Mouse (Mus musculus) heart, embryonic 10.5 days (tissue): ENCODE measurements around the gene Car9. TPM values are rescaled to one million over a fixed set of nuclear protein-coding genes. Genes with fewer than 3 reads are reported as not detected.
A peak's percentile ranks its signal among the peaks of the same experiment; 100 is the strongest.
"Not testable (repeated sequence)": the region's sequence is repeated elsewhere in the genome, so short reads cannot be mapped to it uniquely, and the experiment has no call there.

Source experiments
- DNase-seq: peaks from one replicate; pipeline ENCODE4 v3.0.0-alpha.2; 2017; ENCODE audit warnings: low spot score
- H3K27ac ChIP-seq: fragments of 300-500 bp; sonication (generic); 2 replicates; pipeline ENCODE4 v1.5.1; 2016; ENCODE audit warnings: mild to moderate bottlenecking
- H3K27me3 ChIP-seq: fragments of 300-500 bp; sonication (generic); 2 replicates; pipeline ENCODE4 v1.6.1; 2016; ENCODE audit warnings: mild to moderate bottlenecking; ENCODE audit not compliant: poor library complexity, insufficient read depth, severe bottlenecking
- H3K36me3 ChIP-seq: fragments of 300-500 bp; sonication (generic); 2 replicates; pipeline ENCODE4 v1.6.1; 2016; ENCODE audit warnings: mild to moderate bottlenecking, moderate library complexity
- H3K4me1 ChIP-seq: fragments of 300-500 bp; sonication (generic); 2 replicates; pipeline ENCODE4 v1.6.1; 2016; ENCODE audit warnings: mild to moderate bottlenecking
- H3K4me3 ChIP-seq: fragments of 300-500 bp; sonication (generic); 2 replicates; pipeline ENCODE4 v1.5.1; 2016; ENCODE audit warnings: mild to moderate bottlenecking, moderate library complexity
- H3K9me3 ChIP-seq: fragments of 300-500 bp; sonication (generic); 2 replicates; pipeline ENCODE4 v1.6.1; 2016; ENCODE audit warnings: mild to moderate bottlenecking, moderate library complexity
- WGBS: fragments of 180-500 bp; shearing (Covaris S2); methylation state at CpG from one replicate; pipeline ENCODE4 v1.1.7; 2016; 5-methylcytosine and 5-hydroxymethylcytosine counted together
- polyA plus RNA-seq: library from polyadenylated mRNA; unstranded; fragments of >200 nt; fragmentation: Nextera tagmentation; extraction: Ambion mirVana; gene quantifications from 2 replicates; pipeline ENCODE4 v1.2.1, GENCODE M21; 2016

The Car9 gene
- polyA plus RNA-seq, 1 experiment from 2014 or later, result 1.7 TPM

GRCm38 (mm10) chr4:43481894-43482456, 24.8 kb upstream of the Car9 start:
- 62% methylated on average over 7 of the region's 7 CpGs for whole genome bisulfite sequencing
- no peak for DNase-seq
- Histone ChIP-seq H3K36me3 (no peaks in the 10 kb centered on the region), H3K9me3 (no peaks in the 10 kb centered on the region), H3K4me3 (no peak overlapping the region), H3K4me1 (peaks cover 26% of the 10 kb centered on the region), H3K27me3 (peaks cover 18% of the 10 kb centered on the region), H3K27ac (no peak overlapping the region)

DNA sequence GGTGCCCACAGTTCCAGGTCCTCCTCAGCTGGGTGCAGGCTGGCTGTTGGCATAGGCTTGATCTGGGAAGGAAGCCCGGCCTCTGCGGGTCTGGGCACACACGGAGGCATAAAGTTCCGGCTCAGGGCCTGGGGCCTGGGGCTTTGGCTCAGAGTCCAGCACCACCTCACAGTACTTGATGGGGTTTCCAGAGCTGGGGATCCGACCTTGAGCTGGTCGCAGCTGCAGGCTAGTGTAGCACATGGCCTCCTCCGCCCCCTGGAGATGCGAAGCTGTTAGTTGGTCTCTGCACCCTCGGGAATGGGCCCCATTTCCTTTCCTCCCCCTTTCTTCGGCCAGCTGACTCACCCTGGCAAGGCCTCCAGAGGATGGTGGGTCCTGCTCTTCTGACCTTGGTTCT, 24.2 kb upstream of the Car9 start:
- DNase-seq, result no peak
- H3K4me1 ChIP-seq, result peaks cover 26% of the 10 kb centered on the region
- no peak overlapping the region for H3K27ac ChIP-seq
- H3K4me3 ChIP-seq, result no peak overlapping the region
- H3K36me3 ChIP-seq, result no peaks in the 10 kb centered on the region
- H3K27me3 ChIP-seq, result peaks cover 18% of the 10 kb centered on the region
- 68% methylated on average over 10 of the region's 10 CpGs for WGBS
- no peaks in the 10 kb centered on the region for H3K9me3 ChIP-seq

DNA sequence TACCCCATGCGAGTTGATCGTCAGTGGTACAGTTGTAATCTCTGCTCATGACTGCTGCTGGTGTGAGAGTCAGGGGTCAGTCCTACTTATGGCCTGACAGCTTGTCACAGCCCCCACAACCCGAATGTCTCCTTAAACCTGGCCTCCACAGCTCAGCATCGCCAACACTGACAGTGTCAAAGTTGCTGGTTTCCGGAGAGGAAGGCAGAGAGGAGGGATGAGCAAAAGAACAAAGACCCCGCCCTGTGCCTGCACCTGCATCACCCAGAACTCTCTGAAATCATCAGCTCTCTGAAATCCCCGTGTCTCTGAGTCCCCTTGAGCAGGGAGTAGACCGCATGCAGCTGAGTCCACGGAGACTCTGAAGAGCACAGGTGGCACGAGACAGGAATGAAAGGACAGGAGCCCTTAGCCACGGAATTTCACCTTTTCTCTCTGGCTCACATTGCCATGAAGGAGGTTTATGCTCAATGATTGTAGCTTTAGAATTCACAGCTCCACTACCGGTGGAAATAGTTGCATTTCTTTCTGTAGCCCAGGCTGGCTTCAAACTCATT, 23.2 kb upstream of the Car9 start, which contains the start of gene Sit1:
Sit1 (minus strand) TSS at position 200 of the 557 bp plus-strand sequence.
- no peak within 1 kb of the TSS for H3K4me3 ChIP-seq
- H3K4me1 ChIP-seq, result peaks cover 22% of the 10 kb centered on the region
- no peak for DNase-seq
- no peaks in the 10 kb centered on the region for H3K9me3 ChIP-seq
- no peak within 1 kb of the TSS for H3K27ac ChIP-seq
- peaks cover 18% of the 10 kb centered on the region for H3K27me3 ChIP-seq
- 59% methylated on average over 12 of the region's 12 CpGs for WGBS
- H3K36me3 ChIP-seq, result no peaks in the 10 kb centered on the region

DNA sequence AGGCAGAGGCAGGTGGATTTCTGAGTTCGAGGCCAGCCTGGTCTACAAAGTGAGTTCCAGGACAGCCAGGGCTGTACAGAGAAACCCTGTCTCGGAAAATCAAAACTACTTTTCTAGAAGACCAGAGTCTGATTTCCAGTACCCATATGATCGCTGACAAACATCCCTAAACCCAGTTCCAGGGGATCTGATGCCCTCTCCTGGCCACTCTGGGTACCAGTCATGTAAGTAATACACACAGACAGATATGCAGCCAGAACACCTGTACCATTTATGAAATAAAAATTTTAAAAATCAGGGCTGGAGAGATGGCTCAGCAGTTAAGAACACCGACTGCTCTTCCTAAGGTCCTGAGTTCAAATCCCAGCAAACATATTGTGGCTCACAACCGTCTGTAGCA, 21.1 kb upstream of the Car9 start:
- DNase-seq, H3K27ac ChIP-seq, H3K9me3 ChIP-seq, H3K4me3 ChIP-seq, H3K36me3 ChIP-seq: not testable (repeated sequence)
- Histone ChIP-seq H3K4me1 (peaks cover 14% of the 10 kb centered on the region; the same call in 1 of the 2 replicates), H3K27me3 (peaks cover 18% of the 10 kb centered on the region)
- WGBS, result 80% methylated on average over 5 of the region's 5 CpGs

- 93% methylated on average over 3 of the region's 3 CpGs for WGBS
- Histone ChIP-seq H3K27ac (no peak overlapping the region), H3K4me3 (no peak overlapping the region), H3K36me3 (no peaks in the 10 kb centered on the region), H3K27me3 (no peaks in the 10 kb centered on the region), H3K4me1 (peaks cover 8% of the 10 kb centered on the region), H3K9me3 (no peaks in the 10 kb centered on the region)
- DNase-seq, result no peak
Observed at GRCm38 (mm10) chr4:43489611-43490010, 17.2 kb upstream of the Car9 start.

GRCm38 (mm10) chr4:43490801-43491200, 16.0 kb upstream of the Car9 start:
- 76% methylated on average over 5 of the region's 5 CpGs for WGBS
- H3K27ac ChIP-seq, result no peak overlapping the region
- no peaks in the 10 kb centered on the region for H3K9me3 ChIP-seq
- H3K27me3 ChIP-seq, result no peaks in the 10 kb centered on the region
- peaks cover 20% of the 10 kb centered on the region for H3K4me1 ChIP-seq
- no peak overlapping the region for H3K4me3 ChIP-seq
- no peak for DNase-seq
- H3K36me3 ChIP-seq, result peaks cover 5% of the 10 kb centered on the region

DNA sequence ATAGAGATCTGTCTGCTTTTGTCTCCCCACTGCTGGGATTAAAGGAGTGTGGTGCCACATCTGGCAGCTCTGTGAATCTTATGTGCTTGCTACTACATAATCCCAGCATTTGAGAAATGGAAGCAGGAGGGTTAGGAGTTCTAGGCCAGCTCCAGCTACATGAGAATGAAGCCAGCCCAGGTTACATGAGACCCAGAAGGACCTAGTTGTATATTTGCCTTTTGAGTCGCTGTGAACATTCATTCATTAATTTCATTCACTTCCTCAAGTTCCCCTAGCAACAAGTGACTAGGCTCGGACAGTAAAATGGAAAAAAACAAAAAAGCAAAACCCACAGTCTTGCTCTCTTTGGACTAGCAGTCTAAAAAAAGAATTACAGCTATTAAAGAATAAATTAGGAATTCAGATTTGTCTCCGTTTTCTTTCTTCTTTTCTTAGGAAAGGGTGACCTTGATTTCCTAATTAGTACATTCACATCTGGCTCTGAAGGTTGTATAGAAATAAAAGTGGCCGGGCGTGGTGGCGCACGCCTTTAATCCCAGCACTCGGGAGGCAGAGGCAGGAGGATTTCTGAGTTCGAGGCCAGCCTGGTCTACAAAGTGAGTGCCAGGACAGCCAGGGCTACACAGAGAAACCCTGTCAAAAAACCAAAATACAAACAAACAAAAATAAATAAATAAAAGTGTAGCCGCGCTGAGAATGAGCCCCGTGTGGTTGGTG, 14.5 kb upstream of the Car9 start:
- peak overlapping the region; percentile 84 for H3K4me3 ChIP-seq
- H3K27me3 ChIP-seq, result no peaks in the 10 kb centered on the region
- peaks cover 19% of the 10 kb centered on the region for H3K36me3 ChIP-seq
- peak overlapping the region; percentile 93; the same call in 1 of the 2 replicates for H3K27ac ChIP-seq
- no peaks in the 10 kb centered on the region for H3K9me3 ChIP-seq
- peaks cover 32% of the 10 kb centered on the region for H3K4me1 ChIP-seq
- 40% methylated on average over 12 of the region's 12 CpGs for WGBS
- DNase-seq, result no peak

- Histone ChIP-seq H3K27me3 (no peaks in the 10 kb centered on the region), H3K9me3 (no peaks in the 10 kb centered on the region), H3K36me3 (peaks cover 24% of the 10 kb centered on the region), H3K4me1 (peaks cover 38% of the 10 kb centered on the region), H3K4me3 (peak within 1 kb of the TSS; percentile 84), H3K27ac (peak within 1 kb of the TSS; percentile 93)
- under 1% methylated on average over 25 of the region's 25 CpGs for WGBS
- DNase-seq, result peak; percentile 98
Observed at GRCm38 (mm10) chr4:43492821-43493185, 14.0 kb upstream of the Car9 start, which contains the start of gene Ccdc107. Gene Ccdc107 (plus strand): TSS chr4:43492900.

DNA sequence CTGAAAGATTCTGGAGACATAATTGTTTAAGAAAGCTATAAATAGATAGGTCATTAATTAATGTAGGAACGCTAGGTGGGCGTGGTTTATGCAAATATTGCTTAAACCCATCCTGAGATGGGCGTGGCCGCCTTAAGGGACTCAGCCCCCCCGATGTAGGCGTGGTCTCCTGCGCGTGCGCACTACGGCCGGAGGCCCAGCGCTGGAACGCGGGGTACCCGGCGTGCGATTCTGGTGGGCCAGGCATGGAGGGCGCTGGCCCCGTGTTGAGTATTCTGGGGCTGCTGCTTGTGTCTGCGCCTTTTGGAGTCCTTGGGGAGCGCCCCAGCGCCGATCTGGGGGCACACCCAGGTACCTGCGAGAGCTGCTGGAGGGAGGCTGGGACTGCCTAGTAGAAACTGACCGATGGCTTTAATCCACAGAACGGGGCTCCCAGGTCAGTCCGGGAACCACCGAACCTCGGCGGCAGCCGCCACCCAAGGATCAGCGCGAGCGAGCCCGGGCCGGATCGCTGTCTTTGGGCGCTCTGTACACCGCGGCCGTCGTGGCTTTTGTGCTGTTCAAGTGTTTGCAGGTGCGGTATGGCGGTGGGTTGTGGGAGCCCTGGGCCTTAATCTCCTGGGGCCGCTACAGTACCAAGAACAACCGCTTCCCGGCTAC, 13.4 kb upstream of the Car9 start:
- peak overlapping the region; percentile 84 for H3K4me3 ChIP-seq
- H3K9me3 ChIP-seq, result no peaks in the 10 kb centered on the region
- DNase-seq, result peak; percentile 97
- H3K4me1 ChIP-seq, result peaks cover 43% of the 10 kb centered on the region
- no peaks in the 10 kb centered on the region for H3K27me3 ChIP-seq
- H3K36me3 ChIP-seq, result peaks cover 24% of the 10 kb centered on the region
- peak overlapping the region; percentile 93 for H3K27ac ChIP-seq
- WGBS, result under 1% methylated on average over 47 of the region's 47 CpGs

GRCm38 (mm10) chr4:43493846-43494240, 12.9 kb upstream of the Car9 start:
- WGBS, result 1% methylated on average over 9 of the region's 9 CpGs
- no peak for DNase-seq
- H3K4me1 ChIP-seq, result peaks cover 48% of the 10 kb centered on the region

GRCm38 (mm10) chr4:43496587-43496986, 10.2 kb upstream of the Car9 start:
- H3K4me1 ChIP-seq, result peaks cover 51% of the 10 kb centered on the region
- H3K4me3 ChIP-seq, result no peak overlapping the region

More at GRCm38 (mm10) chr4:43493846-43494240, 12.9 kb upstream of the Car9 start:
- Histone ChIP-seq H3K27me3 (no peaks in the 10 kb centered on the region), H3K27ac (peak overlapping the region; percentile 93), H3K9me3 (no peaks in the 10 kb centered on the region), H3K36me3 (peaks cover 24% of the 10 kb centered on the region), H3K4me3 (peak overlapping the region; percentile 84)

DNA sequence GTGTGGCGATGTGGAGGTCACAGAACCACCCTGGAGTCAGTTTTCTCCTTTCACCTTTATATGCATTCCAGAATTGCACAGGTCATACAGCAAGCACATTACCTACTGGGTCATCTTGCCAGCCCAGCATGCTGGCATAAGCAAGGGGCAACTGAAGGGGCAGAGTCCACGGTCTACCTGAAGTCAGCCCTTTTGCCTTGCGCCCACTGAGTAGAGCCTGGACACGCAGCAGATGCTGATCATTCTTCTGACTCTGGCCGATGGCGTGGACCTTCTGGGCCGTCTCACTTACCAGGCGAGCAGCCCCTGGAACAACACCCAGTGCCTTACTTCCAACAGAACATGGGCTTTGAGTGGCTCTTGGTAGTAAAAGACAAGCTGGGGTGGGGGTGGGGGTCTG, 9.4 kb upstream of the Car9 start:
- Histone ChIP-seq H3K36me3 (peaks cover 24% of the 10 kb centered on the region), H3K4me3 (peak overlapping the region; percentile 75), H3K9me3 (no peaks in the 10 kb centered on the region), H3K27me3 (0 out of 2 replicates have a peak, but pooled peaks cover 10% of the 10 kb centered on the region), H3K4me1 (peaks cover 51% of the 10 kb centered on the region), H3K27ac (0 out of 2 replicates have a peak overlapping the region, but pooled peaks have one; percentile 22)
- WGBS, result 88% methylated on average over 8 of the region's 8 CpGs
- no peak for DNase-seq

More at GRCm38 (mm10) chr4:43496587-43496986, 10.2 kb upstream of the Car9 start:
- 0 out of 2 replicates have a peak overlapping the region, but pooled peaks have one; percentile 42 for H3K27ac ChIP-seq
- no peak for DNase-seq
- peaks cover 24% of the 10 kb centered on the region for H3K36me3 ChIP-seq
- no peaks in the 10 kb centered on the region for H3K9me3 ChIP-seq
- 39% methylated on average over 6 of the region's 6 CpGs for WGBS
- 0 out of 2 replicates have a peak, but pooled peaks cover 6% of the 10 kb centered on the region for H3K27me3 ChIP-seq
